In the genomic region with DNA sequence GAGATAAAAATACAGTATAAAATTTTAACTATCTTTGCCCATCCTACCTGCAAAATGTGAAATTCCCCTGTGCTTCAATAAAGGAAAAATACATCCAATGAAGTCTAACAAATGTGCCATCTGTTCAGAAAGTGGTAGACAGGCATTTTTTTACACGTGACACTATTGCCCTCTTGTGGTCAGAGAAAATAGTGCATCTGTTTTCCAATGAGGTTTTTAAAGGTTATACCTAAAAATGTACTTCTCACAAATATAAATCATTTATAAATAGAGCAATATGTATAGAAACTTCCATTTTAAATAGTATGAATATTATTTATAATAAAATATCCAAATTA, we compare ENCODE assay signal across 11 mouse cellular contexts.
DNase-seq lines count a peak whose midpoint lies in the region; ATAC-seq lines count a peak whose summit lies in the region.
"Had no signal": no experiment of that assay in that cellular context is flagged by ENCODE, and none has a peak within 500 bp of the region (broad histone marks: within the 10 kb centered on the region; RNA-seq: fewer than 3 reads in every experiment).

No protein-coding gene starts in this region.

- H3K9me3 ChIP-seq in midbrain, embryonic 13.5 days, result no peaks in the 10 kb centered on the region
- H3K9me3 ChIP-seq in midbrain, embryonic 10.5 days (replicated peaks), result 0 out of 2 replicates have a peak, but pooled peaks cover 3% of the 10 kb centered on the region
- H3K9me3 ChIP-seq in neural tube, embryonic 13.5 days, result no peaks in the 10 kb centered on the region
- H3K9me3 ChIP-seq: heart, embryonic 13.5 days; midbrain, embryonic 12.5 days had no signal

- 0% methylated on average over 1 of the region's 1 CpGs for WGBS in midbrain, embryonic 13.5 days
- 0% methylated on average over 1 of the region's 1 CpGs for WGBS in midbrain, embryonic 10.5 days
- WGBS in neural tube, embryonic 13.5 days, result 0% methylated on average over 1 of the region's 1 CpGs

- no peaks in the 10 kb centered on the region for H3K27me3 ChIP-seq in midbrain, embryonic 13.5 days
- H3K27me3 ChIP-seq in midbrain, embryonic 10.5 days (ENCODE audit: low read depth, poor library complexity, severe bottlenecking), result no peaks in the 10 kb centered on the region
- H3K27me3 ChIP-seq in neural tube, embryonic 13.5 days, result no peaks in the 10 kb centered on the region
- H3K27me3 ChIP-seq: heart, embryonic 13.5 days; midbrain, embryonic 12.5 days had no signal

- H3K9ac ChIP-seq in midbrain, embryonic 13.5 days (replicated peaks), result no peak overlapping the region
- no peak overlapping the region for H3K9ac ChIP-seq in neural tube, embryonic 13.5 days
- H3K9ac ChIP-seq: heart, embryonic 13.5 days; midbrain, embryonic 12.5 days had no signal

- DNase-seq in cerebellum, adult 11 months, result peak; percentile 28
- no peak for DNase-seq in midbrain, embryonic 10.5 days (ENCODE audit: low spot score)
- DNase-seq in cerebellum, adult 8-10 months, result peak; percentile 61
- DNase-seq in layer of hippocampus, adult 8-10 months (ENCODE audit: low spot score in 2 of 2), result peak; percentile 22 to 25
- no peak for DNase-seq in gastrocnemius, adult 8-10 months (ENCODE audit: low spot score in 2 of 2)

- 0 out of 2 replicates have a peak overlapping the region, but pooled peaks have one; percentile 56 for H3K27ac ChIP-seq in midbrain, embryonic 13.5 days
- no peak overlapping the region for H3K27ac ChIP-seq in midbrain, embryonic 10.5 days (replicated peaks)
- peak overlapping the region; percentile 59 for H3K27ac ChIP-seq in neural tube, embryonic 13.5 days (replicated peaks)
- H3K27ac ChIP-seq: heart, embryonic 13.5 days had no signal

- H3K36me3 ChIP-seq in midbrain, embryonic 13.5 days, result no peaks in the 10 kb centered on the region
- no peaks in the 10 kb centered on the region for H3K36me3 ChIP-seq in midbrain, embryonic 10.5 days
- no peaks in the 10 kb centered on the region for H3K36me3 ChIP-seq in neural tube, embryonic 13.5 days
- H3K36me3 ChIP-seq: G1E; heart, embryonic 13.5 days; midbrain, embryonic 12.5 days had no signal

- ATAC-seq in cerebellum, adult (ENCODE audit: insufficient number of reproducible peaks, low FRiP score, low TSS enrichment), result no peak
- ATAC-seq in midbrain, embryonic 13.5 days, result no peak
- ATAC-seq in neural tube, embryonic 13.5 days (ENCODE audit: low read depth), result no peak

- H3K4me2 ChIP-seq in midbrain, embryonic 13.5 days (replicated peaks), result no peak overlapping the region
- no peak overlapping the region for H3K4me2 ChIP-seq in neural tube, embryonic 13.5 days
- H3K4me2 ChIP-seq: heart, embryonic 13.5 days; midbrain, embryonic 12.5 days had no signal

- H3K4me3 ChIP-seq in midbrain, embryonic 13.5 days (replicated peaks), result no peak overlapping the region
- H3K4me3 ChIP-seq in midbrain, embryonic 10.5 days, result no peak overlapping the region
- no peak overlapping the region for H3K4me3 ChIP-seq in neural tube, embryonic 13.5 days
- H3K4me3 ChIP-seq: heart, embryonic 13.5 days; midbrain, embryonic 12.5 days had no signal

- H3K4me1 ChIP-seq in midbrain, embryonic 13.5 days (replicated peaks), result peaks cover 17% of the 10 kb centered on the region
- H3K4me1 ChIP-seq in midbrain, embryonic 10.5 days, result peaks cover 23% of the 10 kb centered on the region
- peaks cover 18% of the 10 kb centered on the region for H3K4me1 ChIP-seq in neural tube, embryonic 13.5 days (replicated peaks)

Comparison
In these comparisons a context has a peak if more than half of its experiments do, and no peak if none do; other contexts are left out.
1. DNase-seq: peak in cerebellum, adult 11 months (single experiment), cerebellum, adult 8-10 months (single experiment) and layer of hippocampus, adult 8-10 months (2 of 2); none in midbrain, embryonic 10.5 days (single experiment) and gastrocnemius, adult 8-10 months (0 of 2).